Mouse (Mus musculus) adrenal gland, postnatal 36 days (tissue): ENCODE results near the gene Gm28891. TPM values are rescaled to one million over a fixed set of nuclear protein-coding genes. Genes with fewer than 3 reads are reported as not detected.
"Not testable (repeated sequence)": the region's sequence is repeated elsewhere in the genome, so short reads cannot be mapped to it uniquely, and the experiment has no call there.

Experiments
- DNase-seq, 2 experiments: peaks; one replicate each; pipeline ENCODE4 v3.0.0; 2021; ENCODE audit warnings: mixed read lengths in 1 of 2
- long read RNA-seq, 2 experiments: library from polyadenylated mRNA; stranded (forward); transcript quantifications; one replicate each; pipeline ENCODE4 v2.0.0; 2021; ENCODE audit warnings: borderline sequencing depth in 2 of 2
- total RNA-seq, 2 experiments: library from RNA; stranded (reverse); gene quantifications; 2 replicates each; pipeline ENCODE4 v1.2.3; 2021

The Gm28891 gene
- not detected for total RNA-seq
- long read RNA-seq, experiment 1, result 0 reads
- long read RNA-seq, experiment 2, result 0 reads

DNA sequence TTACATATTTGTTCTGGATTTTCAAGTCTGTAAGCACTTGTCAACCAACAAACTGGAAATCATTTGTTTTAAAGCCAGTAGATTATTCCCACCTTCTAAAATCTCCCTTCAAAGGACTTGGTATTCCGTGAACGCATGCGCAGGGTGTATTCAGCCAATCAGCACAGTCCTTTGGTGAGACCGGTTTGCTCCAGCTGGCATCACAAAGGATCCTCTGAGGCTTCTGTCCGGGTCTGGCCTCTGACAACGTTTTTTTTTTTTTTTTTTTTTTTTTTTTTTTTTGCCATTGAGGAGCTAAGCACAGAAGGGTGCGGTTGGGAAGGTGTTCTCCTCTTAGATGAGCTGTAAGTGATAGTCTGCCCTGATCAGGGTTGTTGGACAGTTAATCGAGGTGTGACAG is at the start of gene Gm28891:
TSS of gene Gm28891 (plus strand) at position 301 of the 400 bp plus-strand sequence.
- DNase-seq, result not testable (repeated sequence)
